Mouse (Mus musculus) neural tube, embryonic 12.5 days (tissue): ENCODE measurements around the gene Cnpy1. TPM values are rescaled to one million over a fixed set of nuclear protein-coding genes. Genes with fewer than 3 reads are reported as not detected.

Experiments used
- ATAC-seq: fragments of 200-750 bp; cut with Nextera tagmentation; 2 replicates; pipeline ENCODE4 v1.8.0; 2017; ENCODE audit warnings: low read depth, mild to moderate bottlenecking, moderate TSS enrichment, moderate library complexity; ENCODE audit not compliant: low FRiP score
- H3K27ac ChIP-seq: fragments of 300-500 bp; sonication (generic); 2 replicates; pipeline ENCODE4 v1.5.1; 2016
- H3K27me3 ChIP-seq: fragments of 300-500 bp; sonication (generic); replicated peaks from 2 replicates; pipeline ENCODE4 v1.6.1; 2016; ENCODE audit warnings: mild to moderate bottlenecking
- H3K36me3 ChIP-seq: fragments of 300-500 bp; sonication (generic); 2 replicates; pipeline ENCODE4 v1.6.1; 2016; ENCODE audit warnings: mild to moderate bottlenecking
- H3K4me1 ChIP-seq: fragments of 300-500 bp; sonication (generic); 2 replicates; pipeline ENCODE4 v1.6.1; 2016
- H3K4me2 ChIP-seq: fragments of 300-500 bp; sonication (generic); replicated peaks from 2 replicates; pipeline ENCODE4 v1.6.1; 2016; ENCODE audit warnings: mild to moderate bottlenecking
- H3K4me3 ChIP-seq: fragments of 300-500 bp; sonication (generic); 2 replicates; pipeline ENCODE4 v1.5.1; 2016
- H3K9ac ChIP-seq: fragments of 300-500 bp; sonication (generic); 2 replicates; pipeline ENCODE4 v1.6.1; 2016; ENCODE audit warnings: mild to moderate bottlenecking
- H3K9me3 ChIP-seq: fragments of 300-500 bp; sonication (generic); 2 replicates; pipeline ENCODE4 v1.6.1; 2016; ENCODE audit warnings: mild to moderate bottlenecking
- WGBS: fragments of 180-500 bp; shearing (Covaris S2); methylation state at CpG from one replicate; pipeline ENCODE4 v1.1.7; 2016; 5-methylcytosine and 5-hydroxymethylcytosine counted together
- polyA plus RNA-seq: library from polyadenylated mRNA; unstranded; fragments of >200 nt; fragmentation: Nextera tagmentation; extraction: Ambion mirVana; gene quantifications from 2 replicates; pipeline ENCODE4 v1.2.1, GENCODE M21; 2016

Gene Cnpy1
- polyA plus RNA-seq, 1 experiment from 2014 or later: 8.7 TPM

DNA sequence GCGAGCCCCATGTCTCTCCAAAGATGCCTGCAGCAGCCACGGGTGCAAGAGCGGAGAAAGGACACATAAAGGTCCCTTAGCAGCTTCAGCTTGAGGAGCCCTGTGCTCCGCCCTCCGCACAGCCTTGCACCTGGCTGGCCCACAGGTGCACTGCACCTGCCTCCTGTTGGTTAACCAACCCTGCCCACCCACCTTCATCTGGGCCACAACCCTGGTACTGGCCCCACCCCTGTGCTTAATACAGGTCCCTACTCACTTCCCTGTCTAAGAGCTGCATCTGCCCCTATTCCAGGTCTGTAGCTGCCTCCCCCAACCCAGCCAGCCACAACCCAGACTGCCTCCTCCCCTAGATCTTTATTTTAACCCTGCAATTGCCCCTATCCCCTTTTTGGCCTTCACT, 16.5 kb upstream of the Cnpy1 start:
- H3K9me3 ChIP-seq: no peaks in the 10 kb centered on the region
- no peaks in the 10 kb centered on the region for H3K4me1 ChIP-seq
- H3K9ac ChIP-seq: no peak overlapping the region
- WGBS: 79% methylated on average over 5 of the region's 5 CpGs
- no peak overlapping the region for H3K4me3 ChIP-seq
- ATAC-seq: no peak
- no peaks in the 10 kb centered on the region for H3K27me3 ChIP-seq
- H3K27ac ChIP-seq: no peak overlapping the region
- no peaks in the 10 kb centered on the region for H3K36me3 ChIP-seq
- H3K4me2 ChIP-seq: no peak overlapping the region

DNA sequence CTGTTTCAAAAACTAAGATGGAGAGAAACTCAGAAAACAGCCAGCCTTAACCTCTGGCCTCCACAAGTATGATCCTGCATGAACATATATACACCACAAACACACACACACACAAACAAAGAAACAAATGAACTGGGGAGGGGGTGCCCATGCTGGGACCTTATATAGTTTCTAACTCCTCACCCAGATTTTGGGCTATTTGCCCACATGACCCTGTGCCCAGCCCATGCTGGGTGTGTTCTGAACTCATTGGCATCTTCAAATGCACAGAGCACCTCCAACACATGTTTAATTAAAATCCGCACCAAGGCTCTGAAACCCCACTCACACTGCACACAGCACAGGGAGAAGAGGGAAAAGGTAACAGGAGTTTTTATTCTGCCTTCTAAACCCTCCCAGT, 14.3 kb upstream of the Cnpy1 start:
- H3K9me3 ChIP-seq: no peaks in the 10 kb centered on the region
- H3K4me2 ChIP-seq: no peak overlapping the region
- no peak for ATAC-seq
- no peak overlapping the region for H3K27ac ChIP-seq
- no peak overlapping the region for H3K4me3 ChIP-seq
- no peaks in the 10 kb centered on the region for H3K27me3 ChIP-seq
- 88% methylated on average over 1 of the region's 1 CpGs for WGBS
- no peaks in the 10 kb centered on the region for H3K36me3 ChIP-seq
- no peaks in the 10 kb centered on the region for H3K4me1 ChIP-seq
- no peak overlapping the region for H3K9ac ChIP-seq

DNA sequence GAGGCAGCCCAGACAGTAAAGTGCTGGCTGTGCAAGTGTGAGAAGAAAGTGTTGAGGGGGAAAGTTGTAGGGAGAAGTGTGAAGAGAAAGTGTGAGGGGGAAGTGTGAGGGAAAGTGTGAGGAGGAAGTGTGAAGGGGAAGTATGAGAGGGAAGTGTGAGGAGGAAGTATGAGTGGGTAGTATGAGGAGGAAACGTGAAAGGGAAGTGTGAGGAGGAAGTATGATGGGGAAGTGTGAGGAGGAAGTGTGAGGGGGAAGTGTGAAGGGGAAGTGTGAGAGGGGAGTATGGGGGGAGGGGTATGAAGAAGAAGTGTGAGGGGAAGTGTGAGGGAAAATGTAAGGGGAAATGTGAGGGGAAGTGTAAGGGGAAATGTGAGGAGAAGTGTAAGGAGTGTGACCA, 13.8 kb upstream of the Cnpy1 start:
- WGBS: 55% methylated on average over 1 of the region's 1 CpGs
- H3K4me3 ChIP-seq: no peak overlapping the region

DNA sequence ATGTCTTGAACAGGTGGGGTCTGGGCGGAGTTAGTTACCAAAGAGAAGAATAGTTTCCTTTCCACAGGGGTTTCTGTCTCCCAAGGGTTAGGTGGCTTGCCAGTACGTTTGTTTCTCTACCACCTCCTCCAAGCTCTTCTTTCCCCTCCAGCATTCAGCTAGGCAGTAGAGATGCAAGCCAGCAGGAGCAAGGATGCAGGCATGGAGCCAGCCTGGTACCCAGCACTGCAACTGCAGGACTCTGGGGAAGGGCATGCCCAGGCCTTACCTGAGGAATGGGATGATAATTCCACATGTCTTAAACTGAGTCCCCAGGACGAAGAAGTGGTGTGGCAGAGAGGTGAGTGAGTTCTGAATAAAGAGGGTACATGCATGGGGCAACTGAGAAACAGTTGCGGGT, 12.2 kb upstream of the Cnpy1 start:
- Histone ChIP-seq H3K9ac (no peak overlapping the region), H3K27me3 (no peaks in the 10 kb centered on the region), H3K36me3 (no peaks in the 10 kb centered on the region), H3K4me2 (no peak overlapping the region), H3K4me3 (no peak overlapping the region), H3K9me3 (no peaks in the 10 kb centered on the region), H3K27ac (no peak overlapping the region), H3K4me1 (no peaks in the 10 kb centered on the region)
- WGBS: 81% methylated on average over 4 of the region's 4 CpGs
- no peak for ATAC-seq

More for the DNA sequence above, 13.8 kb upstream of the Cnpy1 start:
- H3K9ac ChIP-seq: no peak overlapping the region
- no peak overlapping the region for H3K27ac ChIP-seq
- ATAC-seq: no peak
- H3K36me3 ChIP-seq: no peaks in the 10 kb centered on the region
- H3K4me1 ChIP-seq: no peaks in the 10 kb centered on the region
- H3K4me2 ChIP-seq: no peak overlapping the region
- H3K27me3 ChIP-seq: no peaks in the 10 kb centered on the region
- H3K9me3 ChIP-seq: no peaks in the 10 kb centered on the region

DNA sequence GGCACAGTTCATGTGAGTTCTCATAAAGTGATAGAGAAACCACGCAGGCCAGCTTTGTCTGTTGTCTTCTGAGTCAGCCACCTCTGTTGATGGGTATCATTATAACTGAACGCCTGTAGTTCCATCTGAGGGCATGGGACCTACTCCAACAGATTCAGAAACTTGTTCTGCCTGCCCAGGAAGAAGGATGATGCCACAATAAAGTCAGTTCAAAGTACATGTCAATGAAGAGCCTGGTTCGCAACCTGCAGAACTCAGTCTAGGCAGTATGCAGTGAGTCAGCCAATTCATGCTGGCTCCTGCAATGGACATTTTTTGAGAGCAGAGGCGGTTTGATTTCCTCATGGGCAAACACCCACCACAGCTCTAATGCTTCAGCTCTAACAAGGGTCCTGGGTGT, 7.4 kb upstream of the Cnpy1 start:
- Histone ChIP-seq H3K27ac (no peak overlapping the region), H3K4me2 (no peak overlapping the region)
- WGBS: 88% methylated on average over 4 of the region's 4 CpGs

DNA sequence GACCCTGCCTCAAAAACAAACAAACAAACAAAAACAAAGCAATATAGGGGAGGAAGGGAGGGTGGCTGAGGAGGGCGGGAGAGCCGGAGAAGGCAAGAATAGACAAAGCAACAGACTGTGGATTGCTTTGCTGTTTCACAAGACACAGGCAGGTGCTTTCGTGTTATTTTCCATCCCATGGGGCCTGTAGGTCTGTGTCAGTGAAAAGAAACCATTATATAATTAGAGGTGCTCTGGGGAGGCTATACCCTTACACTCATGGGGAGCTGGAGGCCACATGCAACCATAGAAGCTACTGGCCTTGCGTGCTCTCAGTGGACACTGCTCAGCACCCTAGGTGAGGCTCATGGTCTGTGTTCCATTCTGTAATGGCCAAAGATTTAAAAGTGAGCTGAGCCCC, 6.7 kb upstream of the Cnpy1 start:
- Histone ChIP-seq H3K27ac (no peak overlapping the region), H3K36me3 (no peaks in the 10 kb centered on the region), H3K4me1 (peaks cover 5% of the 10 kb centered on the region), H3K27me3 (no peaks in the 10 kb centered on the region; the same call in 1 of the 2 replicates), H3K4me2 (no peak overlapping the region), H3K9ac (no peak overlapping the region), H3K4me3 (no peak overlapping the region), H3K9me3 (no peaks in the 10 kb centered on the region)
- no peak for ATAC-seq
- 90% methylated on average over 4 of the region's 4 CpGs for WGBS

More for the DNA sequence above, 7.4 kb upstream of the Cnpy1 start:
- Histone ChIP-seq H3K4me1 (peaks cover 5% of the 10 kb centered on the region), H3K36me3 (no peaks in the 10 kb centered on the region), H3K4me3 (no peak overlapping the region), H3K9me3 (no peaks in the 10 kb centered on the region), H3K9ac (no peak overlapping the region), H3K27me3 (no peaks in the 10 kb centered on the region; the same call in 1 of the 2 replicates)
- no peak for ATAC-seq

DNA sequence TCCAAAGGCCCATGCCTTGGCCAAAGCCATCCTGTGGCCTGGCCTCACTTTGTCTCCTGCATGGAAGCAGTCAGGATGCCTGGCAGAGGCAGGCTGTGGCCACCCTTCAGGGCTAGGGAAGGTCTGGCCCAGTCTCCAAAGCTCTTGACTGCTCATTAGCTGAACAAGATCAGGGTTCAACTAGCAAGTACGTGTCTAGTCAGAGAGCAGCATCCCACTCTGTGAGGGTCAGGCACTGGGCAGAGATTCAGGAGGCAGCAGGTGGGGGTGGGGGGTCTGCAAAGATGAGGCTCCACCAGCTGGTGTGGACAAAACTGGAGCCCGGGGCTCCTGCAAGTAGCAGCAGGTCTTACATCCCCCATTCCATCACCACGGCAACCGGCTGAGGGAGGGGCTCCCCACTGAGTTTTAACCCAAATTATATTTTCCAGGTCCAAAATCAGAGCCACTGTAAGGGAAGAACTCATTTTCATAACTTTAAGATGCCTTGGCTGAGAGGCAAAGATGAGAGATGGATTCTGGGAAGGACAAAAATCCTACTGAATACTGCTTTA, 5.7 kb upstream of the Cnpy1 start:
- Histone ChIP-seq H3K27me3 (no peaks in the 10 kb centered on the region; the same call in 1 of the 2 replicates), H3K4me1 (peaks cover 5% of the 10 kb centered on the region), H3K4me2 (no peak overlapping the region), H3K36me3 (no peaks in the 10 kb centered on the region), H3K27ac (no peak overlapping the region), H3K9me3 (no peaks in the 10 kb centered on the region), H3K4me3 (no peak overlapping the region), H3K9ac (no peak overlapping the region)
- ATAC-seq: no peak
- 49% methylated on average over 4 of the region's 4 CpGs for WGBS

DNA sequence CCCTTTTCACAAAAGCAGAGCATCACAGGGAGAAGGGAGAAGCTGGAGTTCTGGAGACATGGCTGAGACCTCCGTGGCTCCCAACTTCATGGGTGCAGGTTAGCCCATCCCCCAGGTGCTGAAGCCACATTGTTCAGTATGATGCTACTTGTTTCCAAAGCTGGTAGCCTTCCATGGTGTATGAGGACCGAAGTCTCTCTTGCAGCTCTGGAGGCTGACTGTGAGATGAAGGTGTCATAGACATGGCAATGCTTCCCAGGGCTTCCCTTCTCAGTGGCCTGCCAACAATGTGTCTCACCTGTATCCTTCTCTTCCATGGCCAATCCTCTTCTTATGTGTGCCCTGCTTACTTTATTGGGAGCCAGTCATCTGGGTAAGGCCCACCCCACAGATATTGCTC, 4.9 kb upstream of the Cnpy1 start:
- H3K9me3 ChIP-seq: no peaks in the 10 kb centered on the region
- 82% methylated on average over 2 of the region's 2 CpGs for WGBS

DNA sequence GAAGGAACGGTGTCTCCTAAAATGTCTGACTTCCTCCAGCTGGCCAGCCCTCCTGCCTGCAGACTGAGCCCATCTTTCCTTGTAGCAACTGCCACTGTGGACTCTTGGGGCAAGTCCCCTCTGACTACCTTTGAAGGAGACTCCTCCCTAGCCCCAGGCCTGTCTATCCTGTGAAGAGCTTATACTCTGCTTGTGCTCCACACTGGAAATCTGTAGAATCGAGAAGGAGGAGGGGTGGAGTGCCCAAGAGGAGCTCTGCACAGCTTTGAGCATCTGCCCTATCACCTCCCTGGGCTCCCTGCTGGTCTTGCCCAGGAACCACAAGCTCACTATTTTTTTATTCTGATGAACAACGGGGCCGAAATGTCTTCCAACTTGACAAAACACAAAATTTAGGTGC, 485 bp downstream of the Cnpy1 start:
- Histone ChIP-seq H3K4me2 (no peak overlapping the region), H3K27me3 (no peaks in the 10 kb centered on the region; the same call in 1 of the 2 replicates), H3K9ac (no peak overlapping the region), H3K4me3 (no peak overlapping the region), H3K27ac (no peak overlapping the region), H3K9me3 (no peaks in the 10 kb centered on the region), H3K36me3 (no peaks in the 10 kb centered on the region), H3K4me1 (no peaks in the 10 kb centered on the region)
- 68% methylated on average over 4 of the region's 4 CpGs for WGBS
- ATAC-seq: no peak

More for the DNA sequence above, 4.9 kb upstream of the Cnpy1 start:
- no peak overlapping the region for H3K4me2 ChIP-seq
- H3K27ac ChIP-seq: no peak overlapping the region
- peaks cover 5% of the 10 kb centered on the region for H3K4me1 ChIP-seq
- no peak overlapping the region for H3K9ac ChIP-seq
- no peaks in the 10 kb centered on the region; the same call in 1 of the 2 replicates for H3K27me3 ChIP-seq
- ATAC-seq: no peak
- no peaks in the 10 kb centered on the region for H3K36me3 ChIP-seq
- no peak overlapping the region for H3K4me3 ChIP-seq

DNA sequence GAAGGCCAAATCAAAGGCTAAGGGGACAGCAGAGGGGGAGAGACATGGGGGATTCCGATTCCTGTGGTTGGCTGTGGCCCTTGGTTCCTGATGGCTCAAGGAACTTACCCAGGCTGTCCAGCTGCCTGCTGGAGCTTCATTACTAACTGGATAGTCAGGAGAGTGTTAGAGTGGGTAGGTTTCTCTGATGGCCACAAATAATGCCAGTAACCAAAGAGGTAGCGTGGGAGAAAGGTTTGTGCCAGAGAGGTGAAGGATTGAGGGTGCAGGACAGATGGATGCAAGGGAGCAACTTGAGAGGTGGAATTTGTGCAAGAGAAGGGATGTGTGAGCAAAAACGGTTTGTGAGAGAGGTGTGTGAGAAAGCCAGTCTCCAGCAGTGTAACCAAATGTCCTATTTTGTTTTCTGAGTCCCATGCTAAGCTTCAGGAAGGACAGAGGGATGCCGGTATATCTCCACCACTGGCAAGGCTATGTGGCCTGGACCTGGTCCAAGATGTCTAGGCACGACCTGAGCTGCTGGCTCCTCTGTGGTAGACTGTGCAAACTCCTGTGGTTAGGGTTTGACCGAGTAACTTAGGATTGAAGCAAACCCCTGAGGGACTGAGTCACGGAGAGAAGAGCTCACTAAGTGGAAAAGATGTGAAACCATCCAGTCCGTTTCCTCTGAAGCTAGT, 2.0 kb downstream of the Cnpy1 start:
- Histone ChIP-seq H3K27me3 (no peaks in the 10 kb centered on the region), H3K27ac (no peak overlapping the region), H3K4me2 (no peak overlapping the region), H3K4me3 (no peak overlapping the region), H3K36me3 (no peaks in the 10 kb centered on the region), H3K4me1 (no peaks in the 10 kb centered on the region), H3K9me3 (no peaks in the 10 kb centered on the region), H3K9ac (no peak overlapping the region)
- no peak for ATAC-seq
- 77% methylated on average over 8 of the region's 8 CpGs for WGBS

DNA sequence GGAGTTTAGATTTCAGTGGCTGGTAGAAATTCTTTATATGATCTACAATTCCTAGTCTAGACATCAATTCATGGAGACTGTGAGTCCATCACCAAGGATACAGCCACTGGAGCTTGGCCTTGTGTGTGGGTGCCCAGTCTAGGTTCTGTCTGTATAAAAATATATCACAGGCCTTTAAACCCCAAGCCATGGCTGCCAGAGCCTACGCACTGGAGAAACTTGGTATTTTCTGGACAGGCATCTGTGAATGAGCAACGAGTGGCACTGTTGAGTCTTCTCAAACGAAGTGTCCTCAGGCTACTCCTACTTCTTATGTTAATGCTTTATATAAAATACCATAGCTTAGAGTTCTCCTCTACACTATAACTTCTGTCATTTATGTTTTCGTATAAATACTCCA, 4.2 kb downstream of the Cnpy1 start:
- Histone ChIP-seq H3K4me2 (no peak overlapping the region), H3K27me3 (no peaks in the 10 kb centered on the region), H3K36me3 (no peaks in the 10 kb centered on the region), H3K9me3 (no peaks in the 10 kb centered on the region), H3K4me3 (no peak overlapping the region), H3K27ac (no peak overlapping the region), H3K4me1 (no peaks in the 10 kb centered on the region), H3K9ac (no peak overlapping the region)
- ATAC-seq: no peak
- 88% methylated on average over 4 of the region's 4 CpGs for WGBS

DNA sequence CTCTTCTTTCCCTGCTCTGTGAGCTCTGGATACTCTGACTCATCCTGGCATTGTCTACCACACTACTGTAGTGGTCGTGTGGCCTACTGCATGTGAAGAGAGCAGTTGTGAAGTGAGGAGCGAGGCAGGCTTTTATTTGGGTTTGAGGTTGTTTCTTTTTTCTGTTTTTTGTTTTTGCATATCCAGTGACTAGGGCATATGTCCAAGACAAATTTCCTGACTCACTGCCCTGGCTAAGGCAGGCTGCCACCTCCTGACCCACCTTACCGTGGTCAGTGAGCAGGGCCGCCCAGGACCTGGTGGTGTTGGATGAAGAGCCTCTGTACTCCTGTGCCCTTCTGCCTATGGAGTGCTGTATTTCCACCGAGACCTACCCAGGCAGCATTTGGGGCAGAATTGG, 5.8 kb downstream of the Cnpy1 start:
- Histone ChIP-seq H3K9me3 (no peaks in the 10 kb centered on the region), H3K4me1 (no peaks in the 10 kb centered on the region), H3K36me3 (no peaks in the 10 kb centered on the region), H3K27ac (no peak overlapping the region), H3K4me2 (no peak overlapping the region), H3K9ac (no peak overlapping the region), H3K27me3 (no peaks in the 10 kb centered on the region), H3K4me3 (no peak overlapping the region)
- WGBS: 87% methylated on average over 5 of the region's 5 CpGs
- no peak for ATAC-seq

DNA sequence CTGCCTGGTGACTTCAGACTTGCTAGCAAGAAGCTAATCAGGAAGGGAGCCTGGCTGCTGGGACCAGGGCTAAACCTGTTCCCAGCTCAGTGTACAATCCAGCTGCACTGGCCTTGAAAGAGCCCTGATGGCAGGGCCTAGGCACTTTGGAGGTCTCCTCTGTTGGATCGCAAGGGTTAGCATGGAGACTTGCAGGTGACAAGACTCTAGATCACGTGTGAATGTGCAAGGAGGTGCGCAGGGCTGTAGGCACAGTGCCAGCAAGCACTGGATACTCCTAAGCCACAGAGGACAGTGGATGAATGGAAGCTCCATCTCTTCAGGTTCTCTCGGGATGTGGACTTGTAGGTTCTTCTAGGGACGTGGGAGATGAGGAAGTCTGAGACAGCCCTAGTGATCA, 6.7 kb downstream of the Cnpy1 start:
- Histone ChIP-seq H3K9ac (no peak overlapping the region), H3K4me2 (no peak overlapping the region), H3K36me3 (no peaks in the 10 kb centered on the region), H3K4me1 (no peaks in the 10 kb centered on the region), H3K4me3 (no peak overlapping the region), H3K9me3 (no peaks in the 10 kb centered on the region), H3K27me3 (no peaks in the 10 kb centered on the region), H3K27ac (no peak overlapping the region)
- ATAC-seq: no peak
- WGBS: 83% methylated on average over 5 of the region's 5 CpGs
